Mouse (Mus musculus): ENCODE data around the gene Clec16a.

The Clec16a gene

DNA sequence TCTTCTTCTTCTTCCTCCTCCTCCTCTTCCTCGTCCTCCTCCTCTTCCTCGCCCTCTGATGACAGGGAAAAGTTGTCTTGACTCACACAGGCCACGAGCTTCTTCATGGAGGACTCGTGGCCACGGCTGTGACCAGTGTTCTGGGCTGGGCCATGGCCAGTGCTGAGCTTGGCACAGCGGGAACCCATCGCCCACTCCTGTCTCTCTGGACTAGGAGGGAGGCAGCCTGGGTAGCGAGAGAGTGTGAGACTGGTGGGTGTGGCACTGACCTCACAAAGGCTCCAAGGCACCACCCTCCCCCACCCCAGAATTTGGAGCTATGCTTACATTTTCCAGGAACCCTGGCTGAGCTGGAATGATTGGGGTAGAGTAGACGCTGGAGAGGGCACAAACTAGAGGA is 245.6 kb downstream of the Clec16a start, which contains the start of gene Prm3:
Gene Prm3 (minus strand): TSS at position 213 of the 400 bp plus-strand sequence.
- DNase-seq = no peak

All from cerebellum, postnatal 10 days (tissue).